Mouse (Mus musculus): ENCODE measurements around the gene Asb6.

DNA sequence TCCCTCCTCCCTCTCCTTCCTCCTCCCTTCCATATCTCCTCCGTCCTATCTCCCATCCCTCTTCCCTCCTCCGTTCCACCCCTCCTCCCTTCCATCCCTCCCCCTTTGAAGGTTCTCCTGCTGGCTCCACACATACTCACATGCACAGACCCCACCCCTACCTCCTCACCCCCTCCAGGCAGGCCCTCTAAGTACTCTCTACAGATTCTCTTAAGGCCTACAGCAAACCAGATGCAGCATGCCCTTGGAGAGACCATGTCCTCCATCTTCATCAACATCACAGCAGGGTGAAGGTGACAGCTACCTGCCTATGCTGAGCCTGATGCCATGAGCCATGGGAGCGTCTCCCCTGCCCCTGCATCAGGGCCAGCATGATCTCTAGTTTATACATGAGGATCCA is 52.9 kb downstream of the Asb6 start:
- TF ChIP-seq CTCF (IDR thresholded peaks at IDR 0.05; ENCODE audit: borderline replicate concordance, insufficient read depth, low read length) (no peak), POLR2A (IDR thresholded peaks at IDR 0.05; ENCODE audit: low read depth, low read length) (no peak)
